In genomic region chr5:130041262-130041661, GRCm38 (mm10) we compare ENCODE assay signal across 26 mouse cellular contexts.
"Had no signal": no experiment of that assay in that cellular context is flagged by ENCODE, and none has a peak within 500 bp of the region (broad histone marks: within the 10 kb centered on the region; RNA-seq: fewer than 3 reads in every experiment).

No protein-coding gene starts in this region.

- H3K9ac ChIP-seq: heart, embryonic 13.5 days; heart, embryonic 15.5 days; hindbrain, embryonic 13.5 days; hindbrain, embryonic 15.5 days; kidney, embryonic 15.5 days; limb, embryonic 13.5 days; limb, embryonic 15.5 days; liver, embryonic 13.5 days; liver, embryonic 15.5 days had no signal

- DNase-seq: gastrocnemius, postnatal 10 days; gastrocnemius, postnatal 25 days; heart, adult 18-20 months; heart, postnatal 14 days; heart, postnatal 36 days; kidney, adult 2 months; kidney, adult 9 months; kidney, postnatal 14 days; kidney, postnatal 36 days; layer of hippocampus, adult 9-11 months; layer of hippocampus, postnatal 36 days; left cerebral cortex, postnatal 4 days; liver, embryonic 13.5 days had no signal

- H3K4me1 ChIP-seq: hindbrain, embryonic 13.5 days; hindbrain, embryonic 15.5 days; kidney, embryonic 15.5 days; limb, embryonic 13.5 days; limb, embryonic 15.5 days had no signal

- H3K9me3 ChIP-seq: heart, embryonic 13.5 days; heart, embryonic 15.5 days; hindbrain, embryonic 13.5 days; hindbrain, embryonic 15.5 days; kidney, embryonic 15.5 days; limb, embryonic 13.5 days; limb, embryonic 15.5 days; liver, embryonic 13.5 days; liver, embryonic 15.5 days had no signal

- H3K27me3 ChIP-seq: hindbrain, embryonic 13.5 days; hindbrain, embryonic 15.5 days; kidney, embryonic 15.5 days; limb, embryonic 13.5 days; limb, embryonic 15.5 days; liver, embryonic 13.5 days; liver, embryonic 15.5 days had no signal

- H3K4me3 ChIP-seq: gastrocnemius, adult 2 months; heart, embryonic 13.5 days; heart, embryonic 15.5 days; hindbrain, embryonic 13.5 days; hindbrain, embryonic 15.5 days; kidney, embryonic 15.5 days; limb, embryonic 13.5 days; limb, embryonic 15.5 days; liver, embryonic 13.5 days; liver, embryonic 15.5 days had no signal

- H3K27ac ChIP-seq: gastrocnemius, adult 2 months; heart, embryonic 13.5 days; heart, embryonic 15.5 days; hindbrain, embryonic 13.5 days; hindbrain, embryonic 15.5 days; hindbrain, postnatal 0 days; kidney, embryonic 15.5 days; kidney, postnatal 0 days; limb, embryonic 13.5 days; limb, embryonic 15.5 days; liver, embryonic 13.5 days; liver, embryonic 15.5 days had no signal

- ATAC-seq: hindbrain, postnatal 0 days had no signal

- H3K4me2 ChIP-seq: heart, embryonic 11.5 days; heart, embryonic 13.5 days; heart, embryonic 15.5 days; hindbrain, embryonic 13.5 days; hindbrain, embryonic 15.5 days; kidney, embryonic 15.5 days; limb, embryonic 13.5 days; limb, embryonic 15.5 days; liver, embryonic 11.5 days; liver, embryonic 13.5 days; liver, embryonic 15.5 days had no signal
